Comparison of ENCODE assay signal across 11 mouse cellular contexts in genomic region chr1:194950913-194951312, GRCm38 (mm10). TPM values are rescaled to one million over a fixed set of nuclear protein-coding genes. Genes with fewer than 3 reads are reported as not detected.
DNase-seq lines count a peak whose midpoint lies in the region; ATAC-seq lines count a peak whose summit lies in the region.
"Had no signal": no experiment of that assay in that cellular context is flagged by ENCODE, and none has a peak within 500 bp of the region (broad histone marks: within the 10 kb centered on the region; RNA-seq: fewer than 3 reads in every experiment).

No protein-coding gene starts in this region.

- ATAC-seq in kidney, embryonic 15.5 days (replicated peaks; ENCODE audit: low FRiP score), result peak; percentile 52; the same call in 1 of the 2 replicates
- 0 out of 2 replicates have a peak, but pooled peaks have one; percentile 20 for ATAC-seq in granulocyte monocyte progenitor cell, adult 5-6 weeks (replicated peaks; ENCODE audit: poor library complexity, severe bottlenecking)
- ATAC-seq: activated CD4-positive, CD25-positive, alpha-beta regulatory T cell, adult 4 months had no signal

- no peak overlapping the region for H3K4me2 ChIP-seq in kidney, embryonic 15.5 days
- H3K4me2 ChIP-seq: neural tube, embryonic 12.5 days had no signal

- intact Hi-C loops in left cerebral cortex, postnatal 4 days (cut with DNase I), result no loop called here

- DNase-seq in cerebellum, postnatal 10 days, result peak; percentile 29 to 45
- DNase-seq in cerebellum, adult 11 months, result no peak
- DNase-seq in kidney, postnatal 14 days, result no peak
- DNase-seq in ovary, adult 18-20 months (ENCODE audit: low spot score), result peak; percentile 17
- DNase-seq in ovary, postnatal 14 days (ENCODE audit: low spot score), result no peak
- no peak for DNase-seq in left cerebral cortex, postnatal 4 days
- DNase-seq: kidney, adult 2 months had no signal

- H3K9me3 ChIP-seq in kidney, embryonic 15.5 days (replicated peaks), result no peaks in the 10 kb centered on the region
- H3K9me3 ChIP-seq: neural tube, embryonic 12.5 days had no signal

- H3K27me3 ChIP-seq in kidney, embryonic 15.5 days, result no peaks in the 10 kb centered on the region
- H3K27me3 ChIP-seq: neural tube, embryonic 12.5 days had no signal

- H3K9ac ChIP-seq in kidney, embryonic 15.5 days, result no peak overlapping the region
- H3K9ac ChIP-seq: neural tube, embryonic 12.5 days had no signal

- no peak overlapping the region for H3K27ac ChIP-seq in kidney, embryonic 15.5 days
- H3K27ac ChIP-seq: neural tube, embryonic 12.5 days had no signal

- WGBS in kidney, embryonic 15.5 days, result 29% methylated on average over 2 of the region's 2 CpGs

- no peaks in the 10 kb centered on the region for H3K36me3 ChIP-seq in kidney, embryonic 15.5 days
- H3K36me3 ChIP-seq: neural tube, embryonic 12.5 days had no signal

- no peaks in the 10 kb centered on the region for H3K4me1 ChIP-seq in kidney, embryonic 15.5 days
- H3K4me1 ChIP-seq: neural tube, embryonic 12.5 days had no signal

- H3K4me3 ChIP-seq in kidney, embryonic 15.5 days (replicated peaks), result no peak overlapping the region
- H3K4me3 ChIP-seq: neural tube, embryonic 12.5 days had no signal

RNA-seq across cellular contexts. Expression of gene Cd34, which starts 12.3 kb away (rescaled TPM):
- polyA plus RNA-seq in kidney, embryonic 15.5 days (2015; fragmentation: Nextera tagmentation; extraction: Ambion mirVana), result 95.6 TPM in 2 replicates
- total RNA-seq in granulocyte monocyte progenitor cell, adult 5-6 weeks (2014; fragmentation: Nextera tagmentation), result 225 and 231 TPM in 2 replicates
- total RNA-seq in granulocyte monocyte progenitor cell, adult 5-6 weeks (2017), result 260 and 264 TPM in 2 replicates
- 10 to 100 TPM; 19.1 to 20.4 TPM for total RNA-seq in left cerebral cortex, postnatal 4 days (2021)

Comparison
In these comparisons a context has a peak if more than half of its experiments do, and no peak if none do; other contexts are left out.
1. DNase-seq: peak in cerebellum, postnatal 10 days (2 of 2) and ovary, adult 18-20 months (single experiment); none in cerebellum, adult 11 months (single experiment), kidney, postnatal 14 days (single experiment), ovary, postnatal 14 days (single experiment) and left cerebral cortex, postnatal 4 days (single experiment).
2. RNA of gene Cd34, which starts 12.3 kb away (total RNA-seq): 225 to 264 TPM in granulocyte monocyte progenitor cell, adult 5-6 weeks; 19.1 to 20.4 TPM in left cerebral cortex, postnatal 4 days; every median in the first group is over 10 times any median in the second.